Mouse (Mus musculus): Measurements from ENCODE around the gene Gcnt2. TPM values are rescaled to one million over a fixed set of nuclear protein-coding genes. Genes with fewer than 3 reads are reported as not detected.

The Gcnt2 gene
- polyA plus RNA-seq, 1 experiment: 2.0 TPM

DNA sequence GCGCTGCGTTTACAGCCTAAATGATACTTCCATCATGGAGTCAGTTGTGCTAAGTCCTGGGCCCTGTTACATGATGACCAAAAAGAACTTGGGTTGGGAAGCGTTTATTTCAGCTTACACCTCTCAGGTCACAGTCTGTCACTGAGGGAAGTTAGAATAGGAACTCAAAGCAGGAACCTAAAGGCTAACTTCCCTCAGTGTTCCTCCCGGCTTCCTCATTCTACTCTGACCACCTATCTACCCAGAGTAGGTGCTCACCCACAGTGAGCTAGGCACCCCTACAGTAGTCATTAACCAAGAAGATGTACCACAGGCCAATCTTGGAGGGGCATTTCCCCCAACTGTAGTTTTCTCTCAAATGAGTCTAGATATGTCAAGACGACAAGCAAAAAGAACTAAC, 15.4 kb upstream of the Gcnt2 start:
- DNase-seq (ENCODE audit: low read depth in 1 of 2, low spot score in 2 of 2): no peak
- TF ChIP-seq POLR2A (IDR thresholded peaks at IDR 0.05; ENCODE audit: low read depth, low read length) (no peak), CTCF (IDR thresholded peaks at IDR 0.05; ENCODE audit: extremely low read depth, insufficient read depth, insufficient read length, insufficient replicate concordance) (no peak)
- H3K27ac ChIP-seq (ENCODE audit: insufficient read depth, low read length): no peak overlapping the region
- WGBS: 75% methylated on average over 5 of the region's 5 CpGs
- no peak overlapping the region for H3K4me3 ChIP-seq (ENCODE audit: extremely low read depth, insufficient read depth, insufficient read length)
- H3K4me1 ChIP-seq (ENCODE audit: control insufficient read depth, insufficient read depth, insufficient read length): no peaks in the 10 kb centered on the region
- no peaks in the 10 kb centered on the region for H3K27me3 ChIP-seq (ENCODE audit: control insufficient read depth, insufficient read depth, low read length)
- no peaks in the 10 kb centered on the region for H3K36me3 ChIP-seq (ENCODE audit: control insufficient read depth, insufficient read depth, low read length)

DNA sequence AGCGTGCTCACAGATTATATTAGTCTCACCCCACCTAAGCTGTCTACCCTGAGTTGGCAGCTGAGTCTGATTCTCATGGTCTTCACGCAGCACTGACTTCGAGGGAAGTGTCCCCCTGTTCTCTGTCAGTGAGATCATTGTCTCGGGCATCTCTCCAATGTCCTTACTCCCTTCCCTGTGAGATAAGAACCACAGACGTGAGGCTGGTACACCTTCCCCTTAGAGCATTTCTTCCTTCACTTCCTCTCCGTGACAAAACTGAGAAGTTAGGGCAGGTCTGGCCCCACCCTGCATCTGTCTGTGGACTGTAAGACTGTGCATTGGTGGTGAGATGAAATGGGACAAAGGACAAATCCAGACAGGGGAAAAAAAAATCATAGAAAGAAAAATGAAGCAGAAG, 13.6 kb upstream of the Gcnt2 start:
- Histone ChIP-seq H3K4me3 (ENCODE audit: extremely low read depth, insufficient read depth, insufficient read length) (no peak overlapping the region), H3K27ac (ENCODE audit: insufficient read depth, low read length) (no peak overlapping the region), H3K4me1 (ENCODE audit: control insufficient read depth, insufficient read depth, insufficient read length) (no peaks in the 10 kb centered on the region), H3K36me3 (ENCODE audit: control insufficient read depth, insufficient read depth, low read length) (no peaks in the 10 kb centered on the region), H3K27me3 (ENCODE audit: control insufficient read depth, insufficient read depth, low read length) (no peaks in the 10 kb centered on the region)
- 17% methylated on average over 6 of the region's 6 CpGs for WGBS
- TF ChIP-seq POLR2A (IDR thresholded peaks at IDR 0.05; ENCODE audit: low read depth, low read length) (no peak), CTCF (IDR thresholded peaks at IDR 0.05; ENCODE audit: extremely low read depth, insufficient read depth, insufficient read length, insufficient replicate concordance) (no peak)
- no peak for DNase-seq (ENCODE audit: low read depth in 1 of 2, low spot score in 2 of 2)

DNA sequence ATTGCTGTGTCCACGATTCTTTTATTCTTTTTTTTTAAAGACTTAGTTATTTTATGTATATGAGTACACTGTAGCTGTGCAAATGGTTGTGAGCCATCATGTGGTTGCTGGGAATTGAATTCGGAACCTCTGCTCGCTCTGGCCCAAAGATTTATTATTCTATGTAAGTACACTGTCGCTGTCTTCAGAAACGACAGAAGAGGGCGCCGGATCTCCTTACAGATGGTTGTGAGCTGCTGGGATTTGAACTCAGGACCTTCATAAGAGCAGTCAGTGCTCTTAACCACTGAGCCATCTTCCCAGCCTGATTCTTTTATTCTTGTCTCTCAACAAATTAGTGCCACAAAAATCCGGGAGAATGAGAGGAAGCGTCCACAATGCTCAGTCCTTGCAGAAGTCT, 13.2 kb upstream of the Gcnt2 start:
- TF ChIP-seq POLR2A (IDR thresholded peaks at IDR 0.05; ENCODE audit: low read depth, low read length) (no peak), CTCF (IDR thresholded peaks at IDR 0.05; ENCODE audit: extremely low read depth, insufficient read depth, insufficient read length, insufficient replicate concordance) (no peak)
- no peaks in the 10 kb centered on the region for H3K27me3 ChIP-seq (ENCODE audit: control insufficient read depth, insufficient read depth, low read length)
- H3K4me1 ChIP-seq (ENCODE audit: control insufficient read depth, insufficient read depth, insufficient read length): no peaks in the 10 kb centered on the region
- H3K4me3 ChIP-seq (ENCODE audit: extremely low read depth, insufficient read depth, insufficient read length): no peak overlapping the region
- no peaks in the 10 kb centered on the region for H3K36me3 ChIP-seq (ENCODE audit: control insufficient read depth, insufficient read depth, low read length)
- WGBS: 37% methylated on average over 9 of the region's 9 CpGs
- H3K27ac ChIP-seq (ENCODE audit: insufficient read depth, low read length): no peak overlapping the region
- DNase-seq (ENCODE audit: low read depth in 1 of 2, low spot score in 2 of 2): no peak

DNA sequence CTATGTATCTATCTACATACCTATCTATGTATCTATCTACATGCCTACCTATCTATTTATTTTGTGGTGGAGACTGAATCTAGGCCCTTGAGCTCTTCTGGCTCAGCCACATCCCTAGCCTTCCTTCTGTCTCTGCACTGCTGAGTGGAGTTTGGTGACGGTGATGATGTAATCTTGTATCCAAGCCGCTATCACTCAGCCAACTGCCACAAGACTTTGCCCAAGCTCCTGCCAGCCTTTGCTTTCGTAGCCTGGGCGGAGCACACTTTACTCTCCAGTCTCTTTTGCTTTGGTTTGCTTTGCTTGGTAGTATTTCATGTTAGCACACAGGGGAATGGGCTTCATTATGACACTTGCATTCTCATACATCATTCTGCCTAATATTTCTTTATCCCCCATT, 11.7 kb upstream of the Gcnt2 start:
- no peak overlapping the region for H3K4me3 ChIP-seq (ENCODE audit: extremely low read depth, insufficient read depth, insufficient read length)
- H3K27me3 ChIP-seq (ENCODE audit: control insufficient read depth, insufficient read depth, low read length): no peaks in the 10 kb centered on the region
- no peak overlapping the region for H3K27ac ChIP-seq (ENCODE audit: insufficient read depth, low read length)
- no peak for DNase-seq (ENCODE audit: low read depth in 1 of 2, low spot score in 2 of 2)
- TF ChIP-seq POLR2A (IDR thresholded peaks at IDR 0.05; ENCODE audit: low read depth, low read length) (no peak), CTCF (IDR thresholded peaks at IDR 0.05; ENCODE audit: extremely low read depth, insufficient read depth, insufficient read length, insufficient replicate concordance) (no peak)
- H3K4me1 ChIP-seq (ENCODE audit: control insufficient read depth, insufficient read depth, insufficient read length): no peaks in the 10 kb centered on the region
- 74% methylated on average over 4 of the region's 4 CpGs for WGBS
- H3K36me3 ChIP-seq (ENCODE audit: control insufficient read depth, insufficient read depth, low read length): no peaks in the 10 kb centered on the region

DNA sequence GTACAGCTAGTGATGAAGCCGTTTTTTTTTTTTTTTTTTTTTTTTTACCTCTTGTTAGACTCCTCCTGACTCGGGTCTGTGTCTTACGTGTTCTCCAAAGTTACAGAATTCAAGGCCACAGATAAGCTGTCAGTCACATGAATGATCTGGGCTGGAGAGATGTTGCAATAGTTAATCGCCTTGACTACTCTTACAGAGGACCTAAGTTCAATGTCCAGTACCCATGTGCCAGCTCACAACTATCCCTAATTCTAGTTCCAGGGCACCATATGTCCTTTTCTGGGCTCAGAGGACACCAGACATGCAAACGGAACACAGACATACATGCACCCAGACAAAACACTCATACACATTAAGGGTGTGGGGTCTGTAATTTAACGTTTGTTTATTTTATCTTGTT, 8.9 kb upstream of the Gcnt2 start:
- TF ChIP-seq POLR2A (IDR thresholded peaks at IDR 0.05; ENCODE audit: low read depth, low read length) (no peak), CTCF (IDR thresholded peaks at IDR 0.05; ENCODE audit: extremely low read depth, insufficient read depth, insufficient read length, insufficient replicate concordance) (no peak)
- H3K27ac ChIP-seq (ENCODE audit: insufficient read depth, low read length): no peak overlapping the region

DNA sequence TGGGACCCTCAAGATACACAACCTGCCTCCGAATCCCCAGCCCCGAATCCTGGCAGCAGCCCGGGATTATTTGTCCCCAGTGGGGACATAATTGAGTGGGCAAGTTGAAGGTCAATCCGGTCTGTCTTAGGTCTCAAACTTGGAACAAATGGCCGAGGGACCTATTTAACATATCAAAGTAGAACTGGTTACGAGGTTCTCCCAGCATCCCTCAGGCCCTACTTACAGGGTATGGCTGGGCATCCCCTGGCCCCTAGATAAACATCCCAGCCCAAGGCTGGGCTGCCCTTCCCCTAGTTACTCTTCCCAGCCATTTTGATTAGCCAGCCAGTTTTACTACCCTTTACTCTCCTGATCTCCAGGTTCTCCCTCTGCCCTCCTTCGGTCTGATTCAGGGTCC, 8.3 kb upstream of the Gcnt2 start:
- no peak for DNase-seq (ENCODE audit: low read depth in 1 of 2, low spot score in 2 of 2)
- WGBS: 85% methylated on average over 7 of the region's 7 CpGs
- no peak overlapping the region for H3K27ac ChIP-seq (ENCODE audit: insufficient read depth, low read length)
- H3K36me3 ChIP-seq (ENCODE audit: control insufficient read depth, insufficient read depth, low read length): no peaks in the 10 kb centered on the region
- no peak for TF ChIP-seq POLR2A (IDR thresholded peaks at IDR 0.05; ENCODE audit: low read depth, low read length)
- no peak for TF ChIP-seq CTCF (IDR thresholded peaks at IDR 0.05; ENCODE audit: extremely low read depth, insufficient read depth, insufficient read length, insufficient replicate concordance)
- H3K4me1 ChIP-seq (ENCODE audit: control insufficient read depth, insufficient read depth, insufficient read length): no peaks in the 10 kb centered on the region
- 0 out of 2 replicates have a peak, but pooled peaks cover 3% of the 10 kb centered on the region for H3K27me3 ChIP-seq (ENCODE audit: control insufficient read depth, insufficient read depth, low read length)
- H3K4me3 ChIP-seq (ENCODE audit: extremely low read depth, insufficient read depth, insufficient read length): no peak overlapping the region

More for the DNA sequence above, 8.9 kb upstream of the Gcnt2 start:
- Histone ChIP-seq H3K4me3 (ENCODE audit: extremely low read depth, insufficient read depth, insufficient read length) (no peak overlapping the region), H3K27me3 (ENCODE audit: control insufficient read depth, insufficient read depth, low read length) (0 out of 2 replicates have a peak, but pooled peaks cover 3% of the 10 kb centered on the region), H3K36me3 (ENCODE audit: control insufficient read depth, insufficient read depth, low read length) (no peaks in the 10 kb centered on the region), H3K4me1 (ENCODE audit: control insufficient read depth, insufficient read depth, insufficient read length) (no peaks in the 10 kb centered on the region)
- 85% methylated on average over 6 of the region's 6 CpGs for WGBS
- no peak for DNase-seq (ENCODE audit: low read depth in 1 of 2, low spot score in 2 of 2)

DNA sequence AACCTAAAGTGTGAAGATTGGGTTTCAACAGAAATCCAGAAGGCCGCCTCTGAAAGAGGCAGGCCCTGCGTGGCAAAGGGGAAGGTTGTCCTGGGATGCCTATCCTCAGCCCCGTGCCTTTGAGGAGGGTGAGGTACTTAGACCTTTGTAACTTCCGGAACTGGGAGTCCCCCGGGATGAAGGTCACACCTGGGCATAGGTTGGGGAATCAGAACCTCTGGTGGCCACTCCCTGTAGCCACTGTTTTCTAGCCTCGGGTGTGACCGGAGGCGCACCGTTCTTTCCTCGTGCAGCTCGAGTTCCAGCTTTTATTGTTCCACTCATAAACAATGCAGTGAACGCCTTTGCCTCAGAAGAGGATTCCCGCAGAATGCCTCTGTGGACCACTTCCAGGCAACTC, 7.6 kb upstream of the Gcnt2 start:
- no peak for DNase-seq (ENCODE audit: low read depth in 1 of 2, low spot score in 2 of 2)
- H3K27me3 ChIP-seq (ENCODE audit: control insufficient read depth, insufficient read depth, low read length): 0 out of 2 replicates have a peak, but pooled peaks cover 3% of the 10 kb centered on the region
- WGBS: 90% methylated on average over 13 of the region's 13 CpGs
- no peak for TF ChIP-seq CTCF (IDR thresholded peaks at IDR 0.05; ENCODE audit: extremely low read depth, insufficient read depth, insufficient read length, insufficient replicate concordance)
- TF ChIP-seq POLR2A (IDR thresholded peaks at IDR 0.05; ENCODE audit: low read depth, low read length): no peak
- no peak overlapping the region for H3K4me3 ChIP-seq (ENCODE audit: extremely low read depth, insufficient read depth, insufficient read length)
- H3K27ac ChIP-seq (ENCODE audit: insufficient read depth, low read length): no peak overlapping the region
- H3K4me1 ChIP-seq (ENCODE audit: control insufficient read depth, insufficient read depth, insufficient read length): no peaks in the 10 kb centered on the region
- no peaks in the 10 kb centered on the region for H3K36me3 ChIP-seq (ENCODE audit: control insufficient read depth, insufficient read depth, low read length)

All from spleen, adult 2 months (tissue).